Mouse (Mus musculus): ENCODE measurements around the gene Prr30. TPM values are rescaled to one million over a fixed set of nuclear protein-coding genes. Genes with fewer than 3 reads are reported as not detected.
"Not testable (repeated sequence)": the region's sequence is repeated elsewhere in the genome, so short reads cannot be mapped to it uniquely, and the experiment has no call there.

Gene Prr30
- total RNA-seq (2021) = not detected

DNA sequence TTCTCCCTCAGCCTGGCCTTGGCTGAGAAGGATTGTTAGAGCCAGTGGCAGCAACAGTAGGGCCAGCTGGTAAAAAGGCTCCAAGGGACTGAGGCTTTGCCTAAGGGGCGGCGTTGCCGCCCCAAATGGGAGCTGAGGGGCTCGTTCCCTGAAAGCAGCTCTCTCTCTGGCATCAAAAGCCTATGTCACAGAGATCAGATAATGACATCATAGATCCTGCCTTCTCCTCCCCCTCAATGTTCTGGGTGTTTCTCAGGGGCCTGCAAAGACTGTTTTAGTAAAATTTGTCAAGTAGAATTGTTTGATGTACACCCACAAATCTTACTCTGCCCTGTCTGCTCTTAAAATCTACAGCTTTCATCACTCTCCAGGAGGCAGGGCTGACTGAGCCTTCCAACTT, at the start of gene Prr30:
TSS of gene Prr30 (minus strand) at position 101 of the 400 bp plus-strand sequence.
- DNase-seq = no peak
- intact Hi-C loops (cut with DNase I) = no loop called here

DNA sequence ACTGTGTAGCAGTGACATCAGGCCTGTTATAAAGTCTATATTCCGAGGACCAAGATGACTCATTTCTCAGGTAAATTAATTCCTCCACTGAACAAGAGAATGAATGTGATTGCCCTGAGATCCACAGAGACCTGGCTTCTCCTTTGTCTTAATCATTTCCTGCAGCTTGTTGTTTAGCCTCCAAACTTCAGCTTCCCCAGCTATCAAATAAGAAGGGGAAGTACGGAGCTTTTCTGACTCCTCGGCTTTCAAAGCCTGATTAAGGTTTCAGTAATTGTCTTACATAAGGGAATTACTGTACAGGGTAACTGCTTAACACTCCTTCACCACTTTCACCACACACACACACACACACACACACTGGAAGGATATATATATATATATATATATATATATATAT, 46.7 kb upstream of the Prr30 start:
- intact Hi-C loops (cut with DNase I) = no loop called here
- no peak for DNase-seq

DNA sequence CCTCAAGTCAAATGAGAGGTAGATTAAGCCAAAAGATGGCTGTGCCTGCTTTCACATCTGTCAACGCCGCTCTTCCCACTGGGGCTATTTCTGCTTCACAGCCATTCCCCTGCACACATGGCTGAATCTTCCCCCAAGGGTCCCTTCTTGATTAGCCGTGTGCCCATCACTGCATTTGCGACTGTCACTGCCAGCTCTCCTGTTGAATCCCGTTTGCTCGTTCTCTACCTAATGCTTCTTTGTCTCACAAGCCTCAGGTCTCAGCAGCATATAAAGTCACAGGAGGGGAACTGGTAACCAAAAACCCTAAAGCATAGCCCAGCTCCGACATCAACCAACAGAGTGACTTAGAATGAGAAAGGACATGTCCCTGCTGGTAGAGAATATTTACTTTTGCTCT, 45.6 kb upstream of the Prr30 start:
- DNase-seq = no peak
- intact Hi-C loops (cut with DNase I) = no loop called here

DNA sequence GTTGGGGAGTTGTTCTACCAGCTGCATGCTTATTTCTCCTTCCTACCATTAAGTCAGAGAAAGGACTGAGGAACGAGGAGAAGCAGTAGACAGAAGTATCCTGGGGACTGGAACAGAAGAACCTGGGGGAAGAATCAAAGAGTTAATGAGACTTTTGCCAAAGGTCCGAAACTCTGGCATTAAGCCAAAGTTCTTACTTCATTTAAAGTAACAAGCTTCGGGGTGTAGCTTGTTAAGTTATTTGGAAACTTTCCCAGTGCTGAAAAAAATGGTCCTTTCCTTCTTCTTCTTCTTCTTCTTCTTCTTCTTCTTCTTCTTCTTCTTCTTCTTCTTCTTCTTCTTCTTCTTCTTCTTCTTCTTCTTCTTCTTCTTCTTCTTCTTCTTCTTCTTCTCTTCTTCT, 44.3 kb upstream of the Prr30 start:
- DNase-seq; intact Hi-C loops (cut with DNase I): not testable (repeated sequence)

DNA sequence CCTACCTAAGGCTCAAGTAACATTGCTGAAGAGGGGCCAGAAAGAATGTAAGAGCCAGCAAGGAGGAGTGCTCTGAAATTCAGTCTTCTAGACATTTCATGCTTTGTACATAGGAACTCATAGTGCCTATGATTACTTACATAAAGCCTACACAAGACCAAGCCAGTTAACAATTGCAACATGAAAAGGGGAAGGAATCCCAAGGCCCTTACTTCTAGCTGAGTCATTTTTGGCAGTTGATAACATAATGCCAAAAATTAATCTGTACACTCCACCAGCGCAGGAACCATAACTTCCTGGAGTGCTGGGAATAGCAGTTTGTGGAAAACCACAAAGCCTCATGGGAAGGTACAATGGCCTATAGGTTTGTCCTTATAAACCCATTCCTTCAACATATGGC, 37.8 kb upstream of the Prr30 start:
- intact Hi-C loops (cut with DNase I) = no loop called here
- DNase-seq = no peak

DNA sequence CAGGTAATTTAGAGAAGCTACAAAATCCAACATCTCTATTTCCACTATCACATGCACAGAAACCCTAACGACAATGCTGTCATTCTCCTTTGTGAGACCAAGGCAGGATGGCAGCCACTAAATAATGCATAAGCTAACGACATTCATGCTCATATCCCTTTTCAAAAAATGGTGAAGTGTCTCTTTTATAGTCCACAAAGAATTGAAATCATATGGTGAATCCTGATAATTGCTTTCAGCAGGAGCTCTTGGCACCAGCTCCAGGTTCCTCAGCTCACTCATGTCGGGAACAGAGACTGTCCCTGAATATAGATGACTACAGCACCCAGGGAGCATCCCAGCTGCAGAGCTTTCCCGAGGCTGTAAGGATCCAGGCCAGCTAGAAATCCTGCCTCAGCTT, 28.9 kb upstream of the Prr30 start:
- intact Hi-C loops (cut with DNase I) = no loop called here
- no peak for DNase-seq

DNA sequence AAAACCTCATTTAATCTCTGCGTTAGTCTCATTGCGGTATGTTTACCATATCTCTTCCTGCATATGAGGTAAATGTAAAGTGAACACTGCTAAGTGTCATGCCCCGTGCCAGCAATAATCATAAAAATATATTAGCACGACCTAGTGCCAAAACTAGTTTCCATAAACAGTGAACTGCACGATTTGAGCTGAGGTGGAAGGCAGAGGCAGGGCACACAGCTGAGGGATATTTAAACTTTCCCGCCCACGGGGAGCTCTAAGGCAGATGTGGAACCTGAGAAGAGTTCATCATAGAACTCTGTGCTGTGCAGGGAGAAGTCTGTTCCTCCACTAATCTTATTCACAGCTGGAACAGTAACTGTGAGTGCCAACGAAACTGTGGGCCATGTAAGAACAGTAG, 22.2 kb upstream of the Prr30 start:
- DNase-seq = no peak
- intact Hi-C loops (cut with DNase I) = no loop called here

DNA sequence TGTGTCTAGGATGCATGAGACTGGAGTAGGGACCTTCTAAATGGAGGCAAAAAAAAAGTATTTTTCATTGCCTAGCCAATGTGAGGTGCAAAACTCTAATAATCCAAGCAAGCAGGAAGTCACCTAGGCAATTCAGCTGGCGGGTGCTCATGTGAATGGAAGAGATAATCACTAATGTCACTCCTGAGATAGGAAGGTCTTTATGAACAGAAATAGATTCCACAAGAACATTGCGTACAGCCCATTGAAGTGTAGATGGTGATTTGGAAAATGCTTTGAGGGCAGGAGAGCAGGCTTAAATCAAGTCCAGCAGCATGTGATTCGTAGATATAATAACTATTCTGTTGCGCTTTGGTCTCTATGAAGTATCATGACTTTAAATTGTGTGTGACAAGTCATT, 27.9 kb downstream of the Prr30 start:
- peak in 1 of 2 experiments; percentile 17 for DNase-seq

More for the DNA sequence above, 27.9 kb downstream of the Prr30 start:
- intact Hi-C loops (cut with DNase I) = no loop called here

All from heart, postnatal 10 days (tissue).